Mouse (Mus musculus) gastrocnemius, postnatal 14 days (tissue): ENCODE results near the gene Gna14. TPM values are rescaled to one million over a fixed set of nuclear protein-coding genes. Genes with fewer than 3 reads are reported as not detected.

Experiments used
- DNase-seq: peaks from one replicate; pipeline ENCODE4 v3.0.0; 2021; ENCODE audit warnings: mixed read lengths
- intact Hi-C: fragments of 180-260 bp; cut with DNase I; formaldehyde crosslinking; loops from one replicate; pipeline ENCODE4 v1.15.1; 2025; ENCODE audit warnings: low total_unique reads
- total RNA-seq, 2 experiments: library from RNA; stranded (reverse); gene quantifications; 2 replicates each; pipeline ENCODE4 v1.2.3; 2021

Gna14 gene
- total RNA-seq, 2 experiments from 2014 or later, result 0.55 to 1.0 TPM

DNA sequence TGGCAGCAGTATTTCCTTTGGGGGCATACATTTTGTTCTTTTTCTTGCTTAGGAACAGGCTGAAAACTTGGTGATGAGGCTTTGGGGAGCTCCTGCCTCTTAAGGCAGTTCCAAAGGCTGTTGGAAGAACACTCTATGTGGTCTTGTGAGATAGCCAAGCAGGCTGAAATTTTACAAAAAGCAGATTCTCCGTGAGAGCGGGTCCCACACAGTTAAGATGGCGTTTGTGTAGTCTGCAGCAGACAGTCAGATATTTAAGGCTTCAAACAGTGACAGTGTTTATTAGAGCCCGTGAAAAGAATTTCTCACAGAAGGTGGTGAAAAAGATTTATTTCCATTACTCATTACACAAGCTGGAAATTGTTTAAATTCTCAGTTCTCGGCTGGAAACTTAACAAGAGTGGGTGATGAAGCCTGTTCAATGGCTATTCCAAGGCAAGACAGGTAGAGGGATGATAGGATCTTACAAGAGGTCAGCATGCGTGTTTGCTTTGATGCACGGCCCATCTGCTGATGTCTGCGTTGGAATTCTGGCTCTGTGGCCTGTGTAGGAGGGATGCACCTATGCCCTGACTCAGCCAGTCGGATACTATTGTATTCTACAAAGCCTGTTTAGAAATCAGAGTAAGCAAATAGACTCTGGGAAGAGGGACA, 123.8 kb downstream of the Gna14 start:
- DNase-seq, result no peak
- intact Hi-C loops, result no loop called here

DNA sequence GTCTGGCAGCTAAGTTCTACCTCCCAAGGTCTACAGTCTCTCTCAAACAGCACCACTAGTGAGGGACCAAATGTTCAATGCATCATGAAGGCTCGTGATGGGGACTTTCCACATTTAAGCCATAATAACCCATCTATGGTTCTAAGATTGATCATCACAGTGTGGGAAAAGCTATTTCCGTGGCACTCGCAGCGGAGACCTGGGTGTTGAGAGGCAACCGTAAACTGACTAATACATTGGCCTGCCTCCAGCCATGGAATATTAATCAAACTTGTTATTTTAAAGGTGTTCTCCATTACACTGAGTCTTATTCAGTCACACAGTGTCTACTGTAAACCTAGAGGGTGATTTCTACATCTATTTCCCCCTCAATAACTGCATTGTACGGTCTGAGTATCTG, 127.1 kb downstream of the Gna14 start:
- no peak for DNase-seq
- intact Hi-C loops, result no loop called here

DNA sequence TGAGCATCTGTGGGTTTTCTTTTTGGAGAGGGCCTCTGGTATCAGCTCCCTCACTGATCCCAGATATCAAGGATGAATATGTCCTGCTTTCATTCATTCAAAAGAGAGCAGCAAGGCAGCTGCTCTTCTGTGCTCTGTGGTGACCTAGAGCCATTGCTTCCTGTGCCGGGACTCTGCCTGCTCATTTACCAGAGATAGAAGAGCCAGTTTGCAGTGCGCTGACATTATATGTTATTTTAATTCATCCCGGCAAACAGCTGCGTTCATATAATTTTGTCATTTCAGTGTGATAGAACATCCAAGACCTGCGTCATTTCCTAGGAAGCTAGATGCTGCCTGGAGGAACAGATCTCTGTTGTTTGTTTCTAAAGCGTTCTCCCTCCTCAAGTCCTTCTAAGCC, 141.2 kb downstream of the Gna14 start:
- no peak for DNase-seq
- intact Hi-C loops, result no loop called here

DNA sequence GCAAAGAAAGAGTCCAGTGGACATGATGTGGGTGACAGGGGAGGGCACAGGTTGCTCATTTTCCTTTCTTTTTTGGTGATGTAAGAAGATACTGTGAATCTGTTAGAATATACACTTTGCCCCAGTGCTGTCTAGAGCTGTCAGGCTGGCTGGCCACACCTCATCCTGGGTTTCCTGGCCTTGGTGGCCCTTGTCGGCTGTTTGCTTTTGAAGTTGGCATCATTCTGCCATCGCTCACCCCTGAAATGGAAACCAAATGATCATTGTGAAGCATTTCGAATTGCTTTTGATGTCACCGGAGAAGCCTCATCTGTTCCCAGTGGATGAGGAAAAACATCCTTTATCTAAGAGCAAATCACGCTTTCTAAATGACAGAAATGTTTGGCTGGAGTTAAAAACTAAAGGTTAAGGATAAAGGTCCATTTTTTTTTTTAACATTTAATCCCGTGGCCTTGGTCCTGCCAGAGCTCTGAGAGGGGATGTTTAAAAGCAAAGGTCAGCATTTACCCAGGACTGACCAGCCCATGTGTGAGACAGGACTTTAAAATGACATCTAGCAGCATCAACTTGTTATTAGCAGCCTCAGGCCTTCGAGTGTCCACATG, 144.2 kb downstream of the Gna14 start:
- no peak for DNase-seq
- intact Hi-C loops, result no loop called here

DNA sequence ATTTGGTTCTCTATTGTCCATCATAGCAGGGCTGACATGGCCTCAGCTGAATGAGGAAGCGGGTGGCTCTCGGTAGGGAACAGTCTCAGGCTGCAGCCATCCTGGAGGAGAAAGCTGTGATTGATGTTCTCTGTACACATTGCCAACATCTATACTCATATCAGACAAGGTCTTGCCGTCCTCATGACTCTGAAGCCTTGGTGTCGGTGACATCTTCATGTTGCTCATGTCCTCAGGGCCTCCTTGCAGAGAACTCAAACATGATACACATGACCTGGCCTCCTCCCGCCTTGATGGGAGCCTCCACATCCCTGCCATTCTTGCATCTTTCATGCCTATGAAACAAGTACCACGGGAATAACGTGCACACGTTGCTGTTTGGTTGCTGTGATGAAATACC, 144.9 kb downstream of the Gna14 start:
- intact Hi-C loops, result no loop called here
- no peak for DNase-seq

DNA sequence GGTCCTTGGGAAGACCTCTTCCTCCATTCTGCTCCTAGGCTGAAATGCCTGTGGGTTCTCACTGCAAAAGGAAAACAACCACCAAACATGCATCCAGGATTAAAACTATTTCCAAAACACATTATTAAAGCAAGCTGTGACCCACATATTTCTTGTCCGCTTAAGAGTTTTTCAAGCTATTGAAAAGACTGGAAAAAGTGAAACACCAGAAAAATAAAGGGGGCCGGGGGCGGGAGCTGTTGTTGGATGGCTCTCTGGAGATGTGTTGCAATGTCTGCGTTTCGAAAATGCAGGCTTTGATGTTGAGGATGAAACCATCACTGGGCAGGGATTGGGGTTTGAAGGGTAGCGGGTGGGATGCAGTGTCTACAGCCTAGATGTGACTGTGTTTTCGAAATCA, 149.0 kb downstream of the Gna14 start:
- intact Hi-C loops, result no loop called here

DNA sequence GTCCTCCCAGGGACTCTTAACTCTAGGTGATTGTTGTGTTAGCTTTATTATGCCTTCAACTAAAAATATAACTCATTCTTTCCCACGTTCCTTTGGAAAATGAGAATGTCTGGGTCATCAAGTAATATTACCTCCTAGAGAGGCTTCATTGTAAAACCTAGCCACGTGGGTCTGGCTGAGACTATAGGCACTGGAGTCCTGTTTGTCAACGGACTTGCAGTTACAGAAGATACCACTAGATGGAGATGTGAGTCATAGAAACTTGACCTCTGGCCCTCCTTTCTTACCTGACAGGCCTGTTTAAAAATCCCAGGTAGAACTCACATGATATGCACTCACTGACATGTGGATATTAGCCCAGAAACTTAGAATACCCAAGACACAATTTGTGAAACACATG, 149.8 kb downstream of the Gna14 start:
- DNase-seq, result no peak
- intact Hi-C loops, result no loop called here

More for the DNA sequence above, 149.0 kb downstream of the Gna14 start:
- DNase-seq, result no peak

DNA sequence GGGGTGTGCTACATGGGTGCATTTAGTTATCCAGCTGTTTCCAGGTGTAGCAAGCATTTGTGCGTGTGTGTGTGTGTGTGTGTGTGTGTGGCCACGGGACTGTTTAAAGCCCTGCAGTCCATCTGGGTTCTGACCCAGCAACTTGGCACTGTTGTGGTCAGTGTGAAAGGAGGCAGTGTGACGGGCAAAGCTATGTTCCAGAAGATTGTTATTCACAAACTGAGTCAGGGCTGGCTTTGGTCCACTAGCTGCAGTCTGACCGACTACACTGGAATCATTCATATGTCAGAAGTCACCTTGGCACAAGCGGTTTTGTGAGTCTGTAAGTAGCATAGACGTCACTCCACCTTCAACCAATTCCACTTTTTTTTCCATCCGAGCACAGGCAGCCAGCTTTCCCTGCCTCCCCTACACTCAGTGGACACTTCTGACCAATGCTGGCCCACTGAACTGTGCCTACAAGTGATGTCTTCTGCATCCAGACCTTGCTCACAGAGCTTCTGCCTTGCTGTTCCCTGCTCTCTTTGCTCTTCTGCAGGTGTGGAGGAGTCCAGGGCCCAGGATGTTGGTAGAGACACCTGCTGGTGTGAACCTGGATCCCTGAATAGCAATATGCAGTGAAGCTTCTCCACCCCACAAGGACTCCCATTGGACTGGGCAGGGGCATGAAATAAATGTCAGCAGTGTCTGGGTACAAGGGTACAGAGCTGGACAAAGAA, 157.9 kb downstream of the Gna14 start:
- no peak for DNase-seq
- intact Hi-C loops, result no loop called here

DNA sequence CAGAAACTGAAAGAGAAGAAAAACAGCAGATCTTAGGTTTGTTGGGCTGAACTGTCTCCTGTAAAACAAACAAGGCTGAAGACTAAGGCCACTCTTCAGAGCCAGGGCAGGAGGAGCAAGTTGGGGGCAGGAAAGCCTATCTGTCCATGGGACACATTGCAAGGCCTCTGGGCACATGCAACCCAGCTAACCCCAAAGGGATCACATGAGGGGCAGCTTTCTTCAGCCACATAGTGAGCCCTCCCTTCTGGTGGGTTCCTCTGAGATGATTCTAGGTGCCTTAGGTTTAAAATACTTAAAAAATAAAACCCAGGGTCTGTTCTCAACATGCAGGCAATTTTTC, 158.4 kb downstream of the Gna14 start:
- no peak for DNase-seq
- intact Hi-C loops, result no loop called here

DNA sequence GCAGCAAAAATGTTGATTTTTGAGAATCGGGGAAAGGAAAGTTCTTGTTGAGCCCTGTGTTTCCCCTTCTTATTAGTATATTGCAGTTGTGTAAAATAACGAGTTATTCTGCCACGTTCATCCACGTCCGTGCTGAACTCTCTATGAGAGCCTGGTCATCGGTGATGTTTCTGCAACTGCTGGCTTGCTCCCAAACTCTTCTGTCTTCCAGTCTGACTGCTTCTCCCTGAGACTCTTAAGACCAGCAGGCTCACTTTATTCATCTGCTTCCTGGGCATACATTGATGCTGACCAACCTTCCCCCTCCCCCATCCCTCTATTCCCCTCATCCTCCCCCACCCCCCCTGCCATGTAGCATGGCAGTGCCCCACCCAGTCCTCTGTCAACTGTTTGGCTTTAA, 161.7 kb downstream of the Gna14 start:
- intact Hi-C loops, result loop anchor here (5.0 kb wide), 2 partner anchors 160 to 240 kb away; partner anchors contain the start of gene Gna14

DNA sequence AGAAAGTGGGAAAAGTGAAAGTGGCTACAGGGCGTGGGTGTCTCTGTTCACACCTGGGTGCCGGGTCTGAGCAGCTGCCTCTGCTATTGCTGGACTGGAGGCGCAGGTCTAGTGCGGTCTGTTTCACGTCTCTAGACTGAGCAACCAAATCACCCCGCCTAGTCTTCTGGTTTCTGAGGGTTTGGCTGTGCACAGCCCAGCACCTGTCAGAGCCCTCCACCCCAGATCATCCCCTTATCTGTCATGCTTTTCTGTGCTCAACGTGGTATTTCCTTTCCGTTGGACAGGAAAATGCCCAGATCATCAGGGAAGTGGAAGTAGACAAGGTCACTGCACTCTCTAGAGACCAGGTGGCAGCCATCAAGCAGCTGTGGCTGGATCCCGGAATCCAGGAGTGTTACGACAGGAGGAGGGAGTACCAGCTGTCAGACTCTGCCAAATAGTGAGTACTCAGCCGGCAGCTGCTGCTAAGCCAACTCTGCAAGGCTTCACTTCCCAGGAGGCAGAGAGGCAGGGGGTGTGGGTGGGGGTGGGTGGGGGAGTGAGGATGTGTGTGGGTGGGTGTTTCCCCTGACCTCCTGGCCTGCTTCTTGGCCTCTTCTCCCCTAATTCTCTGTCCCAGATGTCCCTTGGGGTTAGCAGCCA, 163.2 kb downstream of the Gna14 start:
- DNase-seq, result no peak
- intact Hi-C loops, result loop anchor here (2.0 to 5.0 kb wide), 3 partner anchors 161 to 534 kb away; partner anchors contain the start of gene Gna14

More for the DNA sequence above, 161.7 kb downstream of the Gna14 start:
- DNase-seq, result no peak

DNA sequence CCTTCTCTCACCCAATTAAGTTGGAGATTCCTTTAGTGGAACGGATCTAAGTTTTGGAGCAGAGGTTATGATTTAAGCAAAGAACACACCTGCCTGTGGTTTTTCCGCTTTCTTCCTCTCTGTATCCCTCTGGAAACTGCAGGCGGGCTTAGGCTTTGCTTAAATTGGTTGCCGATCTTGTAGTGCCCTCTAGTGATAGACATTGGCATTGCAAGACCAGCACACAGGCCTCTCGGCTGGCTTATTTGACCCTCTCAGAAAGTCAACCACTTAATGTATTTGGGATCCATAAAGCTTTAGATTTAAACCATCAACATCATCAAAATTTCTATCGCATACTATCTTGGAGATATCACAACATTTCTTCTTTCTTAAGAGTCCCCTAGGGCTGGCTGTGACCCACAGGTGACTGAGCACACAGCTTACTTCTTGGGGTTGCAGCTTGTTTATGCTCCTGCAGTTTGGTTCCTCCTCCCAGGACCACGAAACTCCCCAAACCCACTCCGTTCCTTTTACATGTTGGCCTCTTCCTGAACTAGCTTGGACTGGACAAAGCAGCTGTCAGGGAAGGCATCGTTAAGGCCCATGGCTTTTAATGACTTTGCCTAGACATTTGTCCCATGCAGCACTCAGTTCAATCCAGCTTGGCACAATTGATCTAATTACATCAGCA, 163.9 kb downstream of the Gna14 start:
- intact Hi-C loops, result loop anchor here (2.0 to 5.0 kb wide), 3 partner anchors 162 to 535 kb away; partner anchors contain the start of gene Gna14
- DNase-seq, result peak; percentile 59

DNA sequence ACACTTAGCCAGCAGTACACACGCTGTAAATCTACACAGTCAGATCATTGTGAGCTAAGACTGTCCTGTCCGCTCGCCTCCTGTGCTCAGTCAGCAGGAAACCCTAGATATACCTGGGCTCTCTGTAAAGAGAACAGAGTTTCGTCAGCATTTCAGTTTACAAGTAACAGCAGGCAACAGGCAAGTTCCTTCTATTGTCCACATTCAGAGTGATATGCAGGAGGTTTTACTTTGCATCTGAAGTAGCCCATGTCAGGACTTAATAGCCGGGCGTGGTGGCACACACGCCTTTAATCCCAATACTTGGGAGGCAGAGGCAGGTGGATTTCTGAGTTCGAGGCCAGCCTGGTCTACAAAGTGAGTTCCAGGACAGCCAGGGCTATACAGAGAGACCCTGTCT, 166.5 kb downstream of the Gna14 start:
- DNase-seq, result no peak
- intact Hi-C loops, result no loop called here

DNA sequence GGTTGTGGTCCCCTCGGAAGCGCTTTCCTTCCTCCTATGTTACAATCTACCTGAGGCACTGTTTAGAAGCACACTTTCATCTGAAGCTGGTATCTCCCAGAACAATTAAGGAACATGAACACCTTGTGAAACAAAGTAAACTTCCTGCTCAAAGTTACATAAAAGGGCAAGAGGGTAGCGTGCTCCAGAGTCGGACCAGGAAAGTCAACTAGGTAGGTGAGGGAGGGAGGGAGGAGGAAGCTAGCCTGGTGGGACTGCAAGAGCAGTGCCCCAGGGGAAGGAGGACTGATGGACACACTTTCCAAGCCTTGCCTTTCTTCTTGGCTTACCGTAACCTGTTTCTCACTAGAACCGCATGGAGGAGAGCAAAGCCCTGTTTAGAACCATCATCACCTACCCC, 172.1 kb downstream of the Gna14 start:
- DNase-seq, result no peak
- intact Hi-C loops, result no loop called here

DNA sequence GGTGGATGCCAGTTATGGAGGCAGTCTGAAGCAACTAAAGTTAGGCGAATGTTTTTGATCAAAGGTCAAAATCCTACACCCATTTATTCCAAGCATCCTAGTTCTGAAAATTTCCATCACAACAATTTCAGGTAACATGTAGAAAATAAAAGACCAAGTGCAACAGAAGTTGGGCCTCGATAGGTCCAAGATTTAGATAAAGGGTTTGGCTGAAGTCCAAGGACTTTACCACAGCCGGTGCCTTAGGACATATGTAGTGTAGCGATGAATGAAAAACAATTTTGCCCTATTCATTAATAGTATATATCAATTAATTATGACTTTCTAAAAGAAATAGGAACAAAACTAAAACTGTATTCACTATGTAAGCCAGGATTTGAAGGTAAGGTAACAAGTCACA, 187.6 kb downstream of the Gna14 start:
- no peak for DNase-seq
- intact Hi-C loops, result no loop called here

DNA sequence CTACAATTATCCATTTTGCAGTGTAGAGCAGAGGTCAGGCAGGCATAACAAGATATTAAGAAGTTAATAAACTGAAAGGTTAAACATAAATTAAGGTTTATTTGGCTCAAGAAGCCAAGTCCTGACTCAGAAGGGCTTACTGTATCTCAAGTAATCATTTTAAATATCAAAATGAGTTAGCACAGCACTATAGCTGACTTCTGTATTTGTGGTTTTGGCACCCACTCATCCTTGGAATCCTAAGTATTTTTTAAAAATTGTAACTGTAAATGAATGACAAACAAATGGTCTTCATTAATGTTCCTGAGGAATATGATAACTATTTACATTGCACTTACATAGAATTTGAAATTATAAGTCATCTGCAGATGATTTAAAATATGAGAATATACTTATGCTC, 189.4 kb downstream of the Gna14 start:
- no peak for DNase-seq
- intact Hi-C loops, result no loop called here

DNA sequence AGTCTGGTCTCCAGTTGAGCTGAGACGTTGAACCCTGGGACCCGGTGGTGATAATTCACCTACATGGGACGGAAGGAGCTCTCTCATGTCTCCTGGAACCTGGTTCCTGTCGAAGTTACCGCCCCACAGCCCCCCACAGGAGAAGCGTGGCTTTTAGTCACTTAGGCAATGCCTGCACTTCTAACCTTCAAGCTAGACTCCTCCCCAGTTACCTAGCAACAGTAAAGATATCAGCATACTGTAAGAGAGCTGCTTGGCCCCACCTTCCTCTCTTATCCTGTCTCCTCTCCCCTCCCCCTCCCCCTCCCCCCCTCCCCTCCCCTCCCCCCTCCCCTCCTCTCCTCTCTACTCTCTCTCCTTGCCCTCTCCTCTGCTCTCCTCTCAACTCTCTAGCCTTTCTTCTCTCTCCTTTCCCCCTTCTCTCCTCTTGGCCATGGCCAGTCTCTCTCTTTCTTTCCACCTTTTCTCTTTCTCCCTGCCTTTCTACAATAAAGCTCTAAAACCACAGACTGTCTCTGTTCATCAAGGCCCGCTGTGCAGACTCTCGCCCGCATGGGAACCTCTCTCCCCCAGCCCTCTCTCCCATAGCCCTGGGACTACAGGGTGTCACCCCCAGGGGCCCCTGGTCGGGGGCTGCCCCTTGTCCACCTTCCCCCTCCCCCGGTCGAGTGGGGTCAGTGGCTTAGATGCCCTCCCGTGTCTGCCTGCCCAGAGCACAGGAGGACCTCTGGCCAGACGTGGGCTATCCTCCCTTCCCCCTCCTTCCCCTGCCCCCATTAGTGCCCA, 190.2 kb downstream of the Gna14 start:
- DNase-seq, result no peak
- intact Hi-C loops, result no loop called here
